Mouse (Mus musculus) ovary, adult 2 months (tissue): ENCODE data around the gene Mrgpra1. TPM values are rescaled to one million over a fixed set of nuclear protein-coding genes. Genes with fewer than 3 reads are reported as not detected.

Source experiments
- polyA plus RNA-seq: library from polyadenylated mRNA; depleted of rRNA; stranded (reverse); fragments of >200 nt; gene quantifications from 2 replicates; pipeline ENCODE4 v1.2.3, GENCODE M21; 2012; rRNA removed

The Mrgpra1 gene
- polyA plus RNA-seq, result not detected in 2 replicates

GRCm38 (mm10) chr7:47354140-47354539 lies at the start of gene Mrgpra1:
Gene Mrgpra1 (minus strand): TSS chr7:47354240.

Other genes starting within 250 kb of the Mrgpra1 start
- gene Ptpn5, start 220.6 kb downstream of the Mrgpra1 start, polyA plus RNA-seq, result 13.9 and 24.4 TPM in 2 replicates
- gene Mrgpra6, start 149.3 kb downstream of the Mrgpra1 start, polyA plus RNA-seq, result not detected in 2 replicates
- gene Mrgpra9, start 101.4 kb downstream of the Mrgpra1 start, polyA plus RNA-seq, result not detected in 2 replicates
- not detected in 2 replicates for gene Mrgpra2a, start 97.9 kb upstream of the Mrgpra1 start, polyA plus RNA-seq
- not detected in 2 replicates for gene Mrgpra2b, start 174.6 kb upstream of the Mrgpra1 start, polyA plus RNA-seq
- gene Mrgpra3, start 247.1 kb upstream of the Mrgpra1 start, polyA plus RNA-seq, result not detected in 2 replicates